Mouse (Mus musculus) liver, postnatal 0 days (tissue): ENCODE measurements around the gene Furin. TPM values are rescaled to one million over a fixed set of nuclear protein-coding genes. Genes with fewer than 3 reads are reported as not detected.

ENCODE experiments used
- ATAC-seq: fragments of 200-750 bp; cut with Nextera tagmentation; 2 replicates; pipeline ENCODE4 v1.8.0; 2017; ENCODE audit warnings: mild to moderate bottlenecking, moderate library complexity
- DNase-seq: peaks from one replicate; pipeline ENCODE4 v3.0.0-alpha.2; 2016
- H3K27ac ChIP-seq: fragments of 300-500 bp; sonication (generic); 2 replicates; pipeline ENCODE4 v1.5.1; 2014; ENCODE audit warnings: antibody characterized with exemption, moderate library complexity, mild to moderate bottlenecking, low read depth
- H3K27me3 ChIP-seq: fragments of 300-500 bp; sonication (generic); 2 replicates; pipeline ENCODE4 v1.6.1; 2014; ENCODE audit warnings: low read length, control low read depth, mixed read lengths; ENCODE audit not compliant: insufficient read depth
- H3K36me3 ChIP-seq: fragments of 300-500 bp; sonication (generic); replicated peaks from 2 replicates; pipeline ENCODE4 v1.6.1; 2014; ENCODE audit warnings: mild to moderate bottlenecking, control low read depth, low read length, moderate library complexity, mixed read lengths; ENCODE audit not compliant: insufficient read depth
- H3K4me1 ChIP-seq: fragments of 300-500 bp; sonication (generic); 2 replicates; pipeline ENCODE4 v1.6.1; 2014; ENCODE audit warnings: antibody characterized with exemption, mild to moderate bottlenecking, control low read depth; ENCODE audit not compliant: insufficient read depth
- H3K4me2 ChIP-seq: fragments of 300-500 bp; sonication (generic); 2 replicates; pipeline ENCODE4 v1.6.1; 2014; ENCODE audit warnings: low read depth, mild to moderate bottlenecking, low read length, moderate library complexity, mixed read lengths
- H3K4me3 ChIP-seq: fragments of 300-500 bp; sonication (generic); 2 replicates; pipeline ENCODE4 v1.5.1; 2014; ENCODE audit warnings: low read depth, low read length
- H3K9ac ChIP-seq: fragments of 300-500 bp; sonication (generic); replicated peaks from 2 replicates; pipeline ENCODE4 v1.6.1; 2014; ENCODE audit warnings: mild to moderate bottlenecking, moderate library complexity
- H3K9me3 ChIP-seq: fragments of 300-500 bp; sonication (generic); 2 replicates; pipeline ENCODE4 v1.6.1; 2016; ENCODE audit warnings: mild to moderate bottlenecking, control low read depth, low read length, mixed read lengths
- CTCF ChIP-seq: sonication (generic); IDR thresholded peaks from 2 replicates; pipeline ENCODE4 v1.5.1; 2016; ENCODE audit warnings: antibody characterized with exemption, low read depth
- EP300 ChIP-seq: IDR thresholded peaks from 2 replicates; pipeline ENCODE4 v1.6.1; 2016; ENCODE audit warnings: antibody characterized with exemption, low read depth, mild to moderate bottlenecking
- WGBS: fragments of 180-500 bp; shearing (Covaris S2); extraction: QIAGEN DNeasy Blood & Tissue Kit; methylation state at CpG from one replicate; pipeline ENCODE4 v1.1.7; 2014; ENCODE audit not compliant: insufficient replicate concordance; 5-methylcytosine and 5-hydroxymethylcytosine counted together
- polyA plus RNA-seq: library from polyadenylated mRNA; unstranded; fragments of >200 nt; fragmentation: Nextera tagmentation; extraction: Ambion mirVana; gene quantifications from 2 replicates; pipeline ENCODE4 v1.2.1, GENCODE M21; 2015

Gene Furin
- polyA plus RNA-seq, 1 experiment from 2014 or later, result 17.7 TPM

- H3K36me3 ChIP-seq, result no peaks in the 10 kb centered on the region
- 78% methylated on average over 9 of the region's 9 CpGs for WGBS
Observed at GRCm38 (mm10) chr7:80413512-80414302, 8.5 kb upstream of the Furin start.

GRCm38 (mm10) chr7:80412781-80413180, 7.5 kb upstream of the Furin start:
- no peaks in the 10 kb centered on the region for H3K9me3 ChIP-seq
- 77% methylated on average over 5 of the region's 5 CpGs for WGBS
- H3K9ac ChIP-seq, result no peak overlapping the region
- peaks cover 10% of the 10 kb centered on the region; the same call in 1 of the 2 replicates for H3K4me1 ChIP-seq
- no peak overlapping the region for H3K4me3 ChIP-seq
- no peak for DNase-seq
- TF ChIP-seq CTCF, result no peak
- no peak for TF ChIP-seq EP300
- no peaks in the 10 kb centered on the region; the same call in 1 of the 2 replicates for H3K27me3 ChIP-seq
- H3K36me3 ChIP-seq, result no peaks in the 10 kb centered on the region
- no peak overlapping the region for H3K4me2 ChIP-seq
- no peak overlapping the region for H3K27ac ChIP-seq
- no peak for ATAC-seq

More at GRCm38 (mm10) chr7:80413512-80414302, 8.5 kb upstream of the Furin start:
- DNase-seq (no peak), ATAC-seq (no peak)
- no peak overlapping the region for H3K4me3 ChIP-seq
- no peaks in the 10 kb centered on the region for H3K9me3 ChIP-seq
- no peak overlapping the region for H3K4me2 ChIP-seq
- TF ChIP-seq EP300 (no peak), CTCF (no peak)
- H3K9ac ChIP-seq, result no peak overlapping the region
- H3K27ac ChIP-seq, result no peak overlapping the region
- peaks cover 14% of the 10 kb centered on the region; the same call in 1 of the 2 replicates for H3K4me1 ChIP-seq
- no peaks in the 10 kb centered on the region for H3K27me3 ChIP-seq

- Histone ChIP-seq H3K4me3 (no peak overlapping the region), H3K9me3 (no peaks in the 10 kb centered on the region), H3K36me3 (no peaks in the 10 kb centered on the region), H3K27ac (no peak overlapping the region), H3K27me3 (no peaks in the 10 kb centered on the region; the same call in 1 of the 2 replicates), H3K9ac (no peak overlapping the region), H3K4me2 (no peak overlapping the region), H3K4me1 (peaks cover 10% of the 10 kb centered on the region; the same call in 1 of the 2 replicates)
- no peak for DNase-seq
- no peak for TF ChIP-seq EP300
- TF ChIP-seq CTCF, result no peak
- WGBS, result 79% methylated on average over 10 of the region's 10 CpGs
- ATAC-seq, result no peak
Observed at GRCm38 (mm10) chr7:80412279-80412678, 7.0 kb upstream of the Furin start.

GRCm38 (mm10) chr7:80410380-80410779, 5.1 kb upstream of the Furin start:
- 79% methylated on average over 9 of the region's 9 CpGs for WGBS
- no peak for DNase-seq
- TF ChIP-seq EP300, result no peak
- no peak for TF ChIP-seq CTCF

GRCm38 (mm10) chr7:80407712-80408111, 2.5 kb upstream of the Furin start:
- WGBS, result 76% methylated on average over 9 of the region's 9 CpGs
- H3K4me3 ChIP-seq, result no peak overlapping the region
- DNase-seq (no peak), ATAC-seq (no peak)
- H3K27me3 ChIP-seq, result no peaks in the 10 kb centered on the region; the same call in 1 of the 2 replicates
- no peak overlapping the region for H3K27ac ChIP-seq
- TF ChIP-seq CTCF, result no peak
- TF ChIP-seq EP300, result no peak
- H3K9ac ChIP-seq, result no peak overlapping the region
- no peaks in the 10 kb centered on the region for H3K9me3 ChIP-seq
- no peak overlapping the region for H3K4me2 ChIP-seq
- H3K36me3 ChIP-seq, result no peaks in the 10 kb centered on the region
- H3K4me1 ChIP-seq, result peaks cover 16% of the 10 kb centered on the region

More at GRCm38 (mm10) chr7:80410380-80410779, 5.1 kb upstream of the Furin start:
- no peaks in the 10 kb centered on the region for H3K9me3 ChIP-seq
- H3K4me3 ChIP-seq, result no peak overlapping the region
- H3K4me1 ChIP-seq, result 0 out of 2 replicates have a peak, but pooled peaks cover 5% of the 10 kb centered on the region
- H3K4me2 ChIP-seq, result no peak overlapping the region
- H3K36me3 ChIP-seq, result no peaks in the 10 kb centered on the region
- H3K27me3 ChIP-seq, result no peaks in the 10 kb centered on the region; the same call in 1 of the 2 replicates
- no peak overlapping the region for H3K9ac ChIP-seq
- ATAC-seq, result no peak
- no peak overlapping the region for H3K27ac ChIP-seq

GRCm38 (mm10) chr7:80406186-80406585, 950 bp upstream of the Furin start:
- no peak for TF ChIP-seq CTCF
- no peak for TF ChIP-seq EP300
- 64% methylated on average over 3 of the region's 3 CpGs for WGBS
- no peak for DNase-seq
- peaks cover 17% of the 10 kb centered on the region for H3K4me1 ChIP-seq
- H3K4me3 ChIP-seq, result no peak overlapping the region
- no peaks in the 10 kb centered on the region for H3K36me3 ChIP-seq
- ATAC-seq, result no peak
- H3K4me2 ChIP-seq, result no peak overlapping the region
- H3K9ac ChIP-seq, result no peak overlapping the region
- no peaks in the 10 kb centered on the region for H3K9me3 ChIP-seq
- no peak overlapping the region for H3K27ac ChIP-seq
- H3K27me3 ChIP-seq, result no peaks in the 10 kb centered on the region; the same call in 1 of the 2 replicates
